Mouse (Mus musculus) B cell, adult 67 days (primary cell): ENCODE data around the gene Spats2l. TPM values are rescaled to one million over a fixed set of nuclear protein-coding genes. Genes with fewer than 3 reads are reported as not detected.

Experiments used
- total RNA-seq, 2 experiments: library from RNA; stranded (reverse); gene quantifications; 4 replicates each; pipeline ENCODE4 v1.2.4; 2023

Gene Spats2l
- not detected for total RNA-seq

DNA sequence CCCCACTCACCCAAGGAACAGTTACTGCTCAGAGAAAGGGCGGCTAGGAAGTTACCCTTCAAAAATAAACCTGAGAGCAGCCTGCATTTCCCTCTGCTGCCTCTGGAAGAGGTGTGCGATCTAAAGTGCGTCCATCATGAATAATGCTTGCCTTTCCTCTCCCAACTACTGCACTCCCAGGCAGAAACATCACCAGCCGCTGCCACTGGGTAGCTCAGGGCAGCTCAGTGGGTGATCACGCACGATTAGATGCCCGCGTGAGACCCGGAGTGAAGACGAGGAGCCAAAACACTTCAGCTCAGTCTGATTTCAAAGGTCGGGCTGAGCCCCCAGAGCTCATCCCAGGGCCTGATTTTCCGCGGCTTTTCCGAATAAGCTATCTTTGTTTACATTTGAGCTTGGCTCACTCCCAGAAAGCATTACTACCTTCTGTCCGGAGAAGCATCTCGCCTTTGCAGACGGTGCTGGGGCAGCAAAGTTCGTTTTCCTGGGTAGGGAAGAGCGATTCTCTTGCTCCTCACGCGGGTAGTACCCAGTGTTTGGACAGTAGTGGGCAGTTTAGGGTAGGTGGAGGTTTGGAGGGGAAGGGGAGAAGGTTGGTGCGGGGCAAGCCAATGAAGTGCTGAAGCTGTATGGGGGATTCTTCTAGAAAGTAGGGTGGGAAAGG is at the start of gene Spats2l:
Spats2l (plus strand) TSS at position 162 of the 667 bp plus-strand sequence.

DNA sequence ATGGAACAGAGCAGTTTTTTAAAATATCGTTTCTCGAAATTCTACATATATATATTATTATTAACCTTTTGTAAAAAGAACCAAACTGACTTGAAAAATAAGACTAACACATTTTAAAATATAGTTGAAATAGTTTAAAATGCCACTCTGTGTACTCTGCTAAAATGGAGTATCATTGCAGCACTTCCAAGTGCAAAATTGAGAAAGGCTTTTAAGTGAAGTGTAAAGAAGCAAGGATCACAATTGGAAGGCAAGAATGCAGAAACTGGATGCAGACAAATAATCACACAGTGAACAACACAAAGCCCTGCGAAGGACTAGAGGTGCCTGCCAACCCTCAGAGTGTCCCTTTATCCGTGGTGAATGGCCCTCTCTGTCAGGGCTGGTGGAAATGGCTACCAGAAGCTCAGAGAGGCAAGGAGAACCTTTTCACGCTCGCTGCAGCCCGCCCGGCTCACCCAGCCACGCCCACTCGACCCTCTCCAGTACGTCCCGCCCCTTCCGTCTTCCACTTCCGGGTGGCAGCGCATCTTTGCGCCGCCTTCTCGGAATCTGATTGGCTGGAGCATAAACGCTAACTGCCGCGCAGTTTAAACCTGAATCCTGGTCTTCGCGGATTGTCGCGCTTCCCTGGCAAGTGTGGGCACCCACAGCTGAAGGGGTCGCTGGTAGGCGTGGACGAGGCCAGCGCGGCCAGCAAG is 221.6 kb downstream of the Spats2l start, which contains the start of gene Sgo2a:
Sgo2a (plus strand) TSS at position 540 of the 701 bp plus-strand sequence.

Other genes starting within 250 kb of the Spats2l start
- gene Sgo2a, start 221.8 kb downstream of the Spats2l start, total RNA-seq, result 1 to 10 TPM in 1 of 2 experiments, under 1 TPM in 1; 0.71 to 1.2 TPM
- 10 to 100 TPM; 41.2 to 50.3 TPM for gene Kctd18, start 244.8 kb downstream of the Spats2l start, total RNA-seq